Mouse (Mus musculus) midbrain, embryonic 12.5 days (tissue): Measurements from ENCODE around the gene Fam50b. TPM values are rescaled to one million over a fixed set of nuclear protein-coding genes. Genes with fewer than 3 reads are reported as not detected.

ENCODE experiments used
- ATAC-seq: fragments of 200-750 bp; cut with Nextera tagmentation; 2 replicates; pipeline ENCODE4 v1.8.0; 2017; ENCODE audit warnings: low read depth, moderate TSS enrichment, moderate library complexity; ENCODE audit not compliant: low FRiP score
- H3K27ac ChIP-seq: fragments of 300-500 bp; sonication (generic); replicated peaks from 2 replicates; pipeline ENCODE4 v1.5.1; 2016; ENCODE audit warnings: mild to moderate bottlenecking
- H3K27me3 ChIP-seq: fragments of 300-500 bp; sonication (generic); 2 replicates; pipeline ENCODE4 v1.6.1; 2016; ENCODE audit warnings: mild to moderate bottlenecking
- H3K36me3 ChIP-seq: fragments of 300-500 bp; sonication (generic); 2 replicates; pipeline ENCODE4 v1.6.1; 2016
- H3K4me1 ChIP-seq: fragments of 300-500 bp; sonication (generic); 2 replicates; pipeline ENCODE4 v1.6.1; 2016
- H3K4me2 ChIP-seq: fragments of 300-500 bp; sonication (generic); replicated peaks from 2 replicates; pipeline ENCODE4 v1.6.1; 2016; ENCODE audit warnings: mild to moderate bottlenecking, moderate library complexity
- H3K4me3 ChIP-seq: fragments of 300-500 bp; sonication (generic); 2 replicates; pipeline ENCODE4 v1.5.1; 2016; ENCODE audit warnings: mild to moderate bottlenecking
- H3K9ac ChIP-seq: fragments of 300-500 bp; sonication (generic); replicated peaks from 2 replicates; pipeline ENCODE4 v1.6.1; 2016; ENCODE audit warnings: mild to moderate bottlenecking, moderate library complexity
- H3K9me3 ChIP-seq: fragments of 300-500 bp; sonication (generic); 2 replicates; pipeline ENCODE4 v1.6.1; 2016; ENCODE audit warnings: mild to moderate bottlenecking
- WGBS: fragments of 180-500 bp; shearing (Covaris S2); methylation state at CpG from one replicate; pipeline ENCODE4 v1.1.7; 2016; 5-methylcytosine and 5-hydroxymethylcytosine counted together
- polyA plus RNA-seq: library from polyadenylated mRNA; unstranded; fragments of >200 nt; fragmentation: Nextera tagmentation; extraction: Ambion mirVana; gene quantifications from 2 replicates; pipeline ENCODE4 v1.2.1, GENCODE M21; 2016

Fam50b gene
- polyA plus RNA-seq, 1 experiment from 2014 or later = not detected

DNA sequence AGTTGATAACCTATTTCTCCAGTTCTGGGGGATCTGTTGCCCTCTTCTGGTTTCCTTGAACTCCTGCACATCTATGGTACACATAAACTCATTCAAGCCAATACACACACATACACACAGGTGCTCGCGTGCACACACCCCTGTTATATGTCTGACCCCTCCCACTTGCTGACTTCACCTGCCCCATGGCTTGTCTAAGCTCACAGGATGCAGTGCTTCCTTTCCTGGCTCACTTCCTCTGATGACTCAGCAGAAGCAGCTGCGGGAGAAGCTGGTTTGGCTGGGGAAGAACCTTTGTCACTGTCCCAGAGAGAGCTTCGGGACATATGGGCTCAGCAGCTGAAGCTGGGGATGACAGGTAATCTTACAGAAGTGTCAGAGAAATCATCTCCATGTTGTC is 23.2 kb upstream of the Fam50b start:
- no peak for ATAC-seq
- no peaks in the 10 kb centered on the region; the same call in 1 of the 2 replicates for H3K27me3 ChIP-seq
- H3K9me3 ChIP-seq = no peaks in the 10 kb centered on the region
- no peaks in the 10 kb centered on the region for H3K36me3 ChIP-seq
- peaks cover 11% of the 10 kb centered on the region for H3K4me1 ChIP-seq
- H3K4me3 ChIP-seq = no peak overlapping the region
- WGBS = 79% methylated on average over 4 of the region's 4 CpGs
- H3K27ac ChIP-seq = no peak overlapping the region
- H3K4me2 ChIP-seq = no peak overlapping the region
- H3K9ac ChIP-seq = no peak overlapping the region

- Histone ChIP-seq H3K4me2 (no peak overlapping the region), H3K9ac (no peak overlapping the region), H3K9me3 (no peaks in the 10 kb centered on the region), H3K4me3 (no peak overlapping the region), H3K27ac (no peak overlapping the region), H3K36me3 (no peaks in the 10 kb centered on the region), H3K27me3 (no peaks in the 10 kb centered on the region; the same call in 1 of the 2 replicates), H3K4me1 (peaks cover 17% of the 10 kb centered on the region)
- WGBS = 72% methylated on average over 1 of the region's 1 CpGs
- no peak for ATAC-seq
These were observed 21.8 kb upstream of the Fam50b start for GRCm38 (mm10) chr13:34712881-34713280.

- H3K36me3 ChIP-seq = no peaks in the 10 kb centered on the region
- H3K9ac ChIP-seq = no peak overlapping the region
- 60% methylated on average over 7 of the region's 7 CpGs for WGBS
- no peaks in the 10 kb centered on the region for H3K9me3 ChIP-seq
- 0 out of 2 replicates have a peak, but pooled peaks have one; percentile 34 for ATAC-seq
- H3K4me1 ChIP-seq = peaks cover 17% of the 10 kb centered on the region
- no peaks in the 10 kb centered on the region; the same call in 1 of the 2 replicates for H3K27me3 ChIP-seq
- no peak overlapping the region for H3K4me2 ChIP-seq
- no peak overlapping the region for H3K4me3 ChIP-seq
- H3K27ac ChIP-seq = no peak overlapping the region
These were observed 19.2 kb upstream of the Fam50b start for GRCm38 (mm10) chr13:34715437-34715838.

DNA sequence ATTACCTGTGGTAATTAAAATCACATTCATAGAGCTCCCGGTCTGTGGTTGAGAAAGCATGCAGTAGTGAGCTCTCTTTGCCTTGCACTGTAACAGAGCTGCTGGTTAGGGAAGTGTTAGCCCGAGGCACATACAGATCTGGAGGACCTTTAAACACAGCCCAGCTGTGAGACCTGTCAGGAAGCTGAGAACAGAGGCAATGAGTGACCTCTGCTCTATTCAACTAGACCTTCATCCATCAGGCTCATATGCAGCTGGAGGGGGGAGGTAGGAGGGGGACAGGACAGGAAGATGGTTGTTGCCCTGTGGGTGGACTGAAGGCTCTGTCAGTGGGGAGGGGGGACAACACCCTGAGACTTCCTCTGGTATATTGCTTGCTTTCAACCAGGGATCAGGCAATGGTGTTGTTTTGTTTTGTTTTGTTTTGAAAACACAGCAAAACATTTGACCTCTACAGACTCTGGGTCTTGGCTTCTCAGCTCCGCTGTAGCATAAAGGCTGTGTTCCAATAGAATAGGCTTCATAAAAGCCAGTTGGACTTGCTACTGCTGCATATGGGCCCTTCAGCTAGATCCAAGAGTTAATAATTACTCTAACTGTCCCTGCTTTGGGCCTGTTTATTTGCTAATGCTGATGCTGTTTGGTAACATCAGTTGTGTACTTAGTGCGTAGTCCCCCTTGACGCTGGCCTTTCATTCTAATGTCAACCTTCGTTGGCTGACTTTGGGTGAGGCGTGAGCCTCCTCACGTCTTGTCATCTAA is 9.6 kb upstream of the Fam50b start:
- peaks cover 5% of the 10 kb centered on the region; the same call in 1 of the 2 replicates for H3K4me1 ChIP-seq
- 84% methylated on average over 8 of the region's 8 CpGs for WGBS
- no peaks in the 10 kb centered on the region for H3K9me3 ChIP-seq
- ATAC-seq = no peak
- no peak overlapping the region for H3K27ac ChIP-seq
- H3K4me2 ChIP-seq = no peak overlapping the region
- no peaks in the 10 kb centered on the region; the same call in 1 of the 2 replicates for H3K27me3 ChIP-seq
- H3K9ac ChIP-seq = no peak overlapping the region
- H3K36me3 ChIP-seq = no peaks in the 10 kb centered on the region
- H3K4me3 ChIP-seq = no peak overlapping the region

DNA sequence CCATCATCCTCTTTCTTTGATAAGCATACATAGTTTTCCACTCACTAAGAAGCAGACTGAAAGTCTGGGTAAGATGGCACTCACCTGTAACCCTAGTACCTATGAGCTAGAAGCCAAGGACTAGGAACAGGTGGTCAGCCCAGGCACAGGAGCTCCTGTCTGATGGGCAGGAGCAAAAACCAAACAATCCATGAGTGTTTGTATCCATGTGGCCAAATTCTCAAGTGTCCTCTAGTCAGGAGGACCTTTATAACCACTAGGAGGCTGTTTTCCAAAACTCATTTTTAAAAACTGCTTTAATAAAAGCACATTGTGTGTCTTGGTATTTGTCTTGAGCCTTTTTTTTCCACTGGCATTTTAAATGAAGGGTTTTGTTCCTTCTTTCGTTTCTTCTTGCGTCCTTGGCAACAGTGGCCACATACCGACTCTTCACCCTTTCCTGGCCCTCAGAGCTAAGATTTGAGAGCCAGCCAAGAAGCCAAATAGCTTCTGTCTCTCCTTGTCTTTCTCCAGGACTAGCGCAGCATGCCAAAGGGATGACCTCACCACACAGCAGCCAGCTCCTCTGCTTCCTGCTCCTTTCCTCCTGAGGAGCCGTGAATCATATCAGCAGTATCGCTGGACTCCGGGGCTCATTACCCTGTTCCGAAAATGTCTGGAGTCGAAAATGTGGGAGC is 8.7 kb upstream of the Fam50b start:
- H3K27ac ChIP-seq = no peak overlapping the region

GRCm38 (mm10) chr13:34726477-34726805 is 8.2 kb upstream of the Fam50b start:
- H3K9ac ChIP-seq = no peak overlapping the region
- peaks cover 5% of the 10 kb centered on the region; the same call in 1 of the 2 replicates for H3K4me1 ChIP-seq
- H3K4me2 ChIP-seq = no peak overlapping the region
- WGBS = 77% methylated on average over 8 of the region's 8 CpGs
- no peak overlapping the region for H3K27ac ChIP-seq
- no peaks in the 10 kb centered on the region; the same call in 1 of the 2 replicates for H3K27me3 ChIP-seq
- H3K36me3 ChIP-seq = no peaks in the 10 kb centered on the region
- no peak overlapping the region for H3K4me3 ChIP-seq
- ATAC-seq = no peak
- H3K9me3 ChIP-seq = peaks cover 4% of the 10 kb centered on the region; the same call in 1 of the 2 replicates

More for the DNA sequence above, 8.7 kb upstream of the Fam50b start:
- H3K9me3 ChIP-seq = peaks cover 4% of the 10 kb centered on the region; the same call in 1 of the 2 replicates
- no peak for ATAC-seq
- H3K4me1 ChIP-seq = peaks cover 5% of the 10 kb centered on the region; the same call in 1 of the 2 replicates
- no peak overlapping the region for H3K4me2 ChIP-seq
- H3K9ac ChIP-seq = no peak overlapping the region
- 56% methylated on average over 9 of the region's 9 CpGs for WGBS
- H3K27me3 ChIP-seq = no peaks in the 10 kb centered on the region; the same call in 1 of the 2 replicates
- H3K4me3 ChIP-seq = no peak overlapping the region
- no peaks in the 10 kb centered on the region for H3K36me3 ChIP-seq

GRCm38 (mm10) chr13:34727060-34727459 is 7.6 kb upstream of the Fam50b start:
- H3K36me3 ChIP-seq = no peaks in the 10 kb centered on the region
- peaks cover 4% of the 10 kb centered on the region; the same call in 1 of the 2 replicates for H3K9me3 ChIP-seq
- H3K4me3 ChIP-seq = no peak overlapping the region
- no peak for ATAC-seq
- H3K4me1 ChIP-seq = peaks cover 5% of the 10 kb centered on the region; the same call in 1 of the 2 replicates
- 83% methylated on average over 2 of the region's 2 CpGs for WGBS
- H3K9ac ChIP-seq = no peak overlapping the region
- no peak overlapping the region for H3K4me2 ChIP-seq
- H3K27ac ChIP-seq = no peak overlapping the region
- H3K27me3 ChIP-seq = no peaks in the 10 kb centered on the region; the same call in 1 of the 2 replicates

DNA sequence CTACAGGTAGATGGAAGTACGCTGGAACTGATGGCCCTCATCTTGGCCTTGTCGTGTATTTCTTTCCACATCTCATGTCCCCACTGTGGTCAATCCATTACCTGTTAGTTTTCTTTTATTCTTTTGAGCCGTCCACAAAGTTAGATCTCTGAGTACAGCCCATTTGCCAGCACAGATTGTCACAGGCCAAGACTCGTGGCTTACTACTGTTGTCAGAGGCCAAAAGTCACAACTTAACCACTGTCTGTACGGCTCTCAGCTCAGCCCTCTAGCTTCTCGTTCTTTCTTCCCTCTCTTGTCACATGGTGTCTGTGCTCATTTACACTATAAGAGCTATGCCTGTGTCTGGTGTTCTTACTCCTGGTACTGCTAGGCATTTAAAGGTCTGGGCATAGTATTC is 3.1 kb upstream of the Fam50b start:
- Histone ChIP-seq H3K9me3 (peaks cover 4% of the 10 kb centered on the region; the same call in 1 of the 2 replicates), H3K27me3 (no peaks in the 10 kb centered on the region), H3K4me2 (no peak overlapping the region), H3K27ac (no peak overlapping the region), H3K9ac (no peak overlapping the region), H3K4me3 (no peak overlapping the region), H3K4me1 (peaks cover 6% of the 10 kb centered on the region; the same call in 1 of the 2 replicates), H3K36me3 (no peaks in the 10 kb centered on the region)
- no peak for ATAC-seq
- WGBS = 95% methylated on average over 6 of the region's 6 CpGs

GRCm38 (mm10) chr13:34733780-34734179 is 870 bp upstream of the Fam50b start:
- H3K4me3 ChIP-seq = no peak overlapping the region
- peaks cover 4% of the 10 kb centered on the region; the same call in 1 of the 2 replicates for H3K9me3 ChIP-seq
- no peak overlapping the region for H3K4me2 ChIP-seq
- ATAC-seq = no peak
- H3K36me3 ChIP-seq = no peaks in the 10 kb centered on the region
- 79% methylated on average over 1 of the region's 1 CpGs for WGBS
- H3K9ac ChIP-seq = no peak overlapping the region
- H3K27me3 ChIP-seq = no peaks in the 10 kb centered on the region
- H3K27ac ChIP-seq = no peak overlapping the region
- peaks cover 8% of the 10 kb centered on the region; the same call in 1 of the 2 replicates for H3K4me1 ChIP-seq

DNA sequence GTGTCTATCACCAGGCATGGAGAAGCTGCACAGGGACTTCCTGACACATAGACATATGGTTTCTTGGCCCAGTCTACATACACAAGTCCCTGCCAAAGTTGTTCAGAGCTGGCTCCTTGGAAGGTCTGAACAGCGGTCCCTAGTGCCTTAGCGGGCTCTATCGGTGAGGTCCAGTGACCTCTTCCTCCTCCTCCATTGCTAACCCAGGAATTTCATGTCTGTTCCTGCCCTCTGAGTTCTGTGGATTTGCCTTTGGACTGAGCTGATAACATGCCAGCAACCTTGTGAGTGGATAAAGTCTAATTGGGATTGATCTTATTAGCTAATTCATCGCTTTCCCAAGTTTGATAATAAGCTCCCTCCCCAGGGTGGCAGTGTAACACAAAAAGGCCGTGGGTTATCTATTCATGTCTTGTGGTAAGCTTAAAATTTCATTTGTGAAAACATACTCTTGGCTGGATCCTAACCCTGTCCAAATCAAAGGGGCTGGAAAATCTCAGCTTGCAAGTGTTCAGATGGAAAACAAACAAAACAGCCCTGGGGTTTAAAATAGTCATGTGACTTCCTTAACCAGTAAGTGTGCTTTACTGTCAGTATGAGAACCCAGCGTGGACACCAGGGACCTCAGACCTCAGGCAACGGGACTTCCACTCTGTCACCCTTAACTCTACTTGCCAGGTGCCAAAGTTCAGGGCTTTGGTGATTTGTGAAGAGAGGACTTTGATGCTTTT is 3.5 kb downstream of the Fam50b start:
- H3K4me1 ChIP-seq = peaks cover 11% of the 10 kb centered on the region; the same call in 1 of the 2 replicates
- no peaks in the 10 kb centered on the region for H3K27me3 ChIP-seq
- ATAC-seq = no peak
- no peaks in the 10 kb centered on the region for H3K36me3 ChIP-seq
- H3K9ac ChIP-seq = no peak overlapping the region
- H3K27ac ChIP-seq = no peak overlapping the region
- no peak overlapping the region for H3K4me3 ChIP-seq
- H3K9me3 ChIP-seq = no peaks in the 10 kb centered on the region
- H3K4me2 ChIP-seq = no peak overlapping the region
- 75% methylated on average over 7 of the region's 7 CpGs for WGBS

DNA sequence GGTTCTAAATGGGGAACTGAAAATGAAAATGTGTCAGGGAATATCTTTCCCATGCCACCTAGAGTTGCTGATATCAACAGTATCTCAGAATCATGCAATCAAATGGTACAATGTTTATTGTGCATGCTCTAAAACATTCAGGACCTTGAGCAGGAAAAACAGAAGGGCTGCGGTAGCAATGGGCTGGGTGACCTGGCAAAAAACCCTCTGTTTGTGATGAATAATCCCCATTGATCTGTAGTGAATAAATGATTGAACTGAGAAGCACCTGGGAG is 4.0 kb downstream of the Fam50b start:
- no peak overlapping the region for H3K9ac ChIP-seq
- no peak overlapping the region for H3K27ac ChIP-seq
- no peaks in the 10 kb centered on the region for H3K27me3 ChIP-seq
- H3K4me3 ChIP-seq = no peak overlapping the region
- no peak for ATAC-seq
- H3K36me3 ChIP-seq = no peaks in the 10 kb centered on the region
- WGBS = 77% methylated on average over 1 of the region's 1 CpGs
- no peaks in the 10 kb centered on the region for H3K9me3 ChIP-seq
- H3K4me2 ChIP-seq = no peak overlapping the region
- peaks cover 11% of the 10 kb centered on the region; the same call in 1 of the 2 replicates for H3K4me1 ChIP-seq

DNA sequence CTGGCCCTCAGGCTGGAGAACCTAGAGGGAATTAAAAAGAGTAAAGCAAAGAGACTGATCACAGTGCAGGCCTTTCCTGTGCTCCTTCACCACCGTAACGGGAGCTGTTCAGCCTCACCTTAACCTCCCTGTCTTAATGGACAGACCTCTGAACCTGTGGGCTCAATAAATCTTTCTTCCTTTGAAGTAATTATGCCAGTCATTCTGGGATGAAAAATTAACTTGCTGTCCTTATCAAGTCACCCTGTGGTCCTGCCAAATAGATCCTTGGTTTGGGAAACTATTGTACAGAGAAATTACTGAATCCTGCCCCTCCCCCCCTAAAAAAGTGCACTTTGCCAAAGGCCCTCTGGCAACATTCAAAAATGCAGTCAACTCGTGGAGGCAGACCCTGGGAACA is 4.4 kb downstream of the Fam50b start:
- Histone ChIP-seq H3K4me1 (peaks cover 11% of the 10 kb centered on the region; the same call in 1 of the 2 replicates), H3K36me3 (no peaks in the 10 kb centered on the region), H3K27ac (no peak overlapping the region), H3K4me2 (no peak overlapping the region), H3K27me3 (no peaks in the 10 kb centered on the region), H3K4me3 (no peak overlapping the region), H3K9ac (no peak overlapping the region), H3K9me3 (no peaks in the 10 kb centered on the region)
- no peak for ATAC-seq
- 71% methylated on average over 3 of the region's 3 CpGs for WGBS
